Mouse (Mus musculus): ENCODE measurements around the gene Oxa1l.
"Not testable (repeated sequence)": the region's sequence is repeated elsewhere in the genome, so short reads cannot be mapped to it uniquely, and the experiment has no call there.

Oxa1l gene

DNA sequence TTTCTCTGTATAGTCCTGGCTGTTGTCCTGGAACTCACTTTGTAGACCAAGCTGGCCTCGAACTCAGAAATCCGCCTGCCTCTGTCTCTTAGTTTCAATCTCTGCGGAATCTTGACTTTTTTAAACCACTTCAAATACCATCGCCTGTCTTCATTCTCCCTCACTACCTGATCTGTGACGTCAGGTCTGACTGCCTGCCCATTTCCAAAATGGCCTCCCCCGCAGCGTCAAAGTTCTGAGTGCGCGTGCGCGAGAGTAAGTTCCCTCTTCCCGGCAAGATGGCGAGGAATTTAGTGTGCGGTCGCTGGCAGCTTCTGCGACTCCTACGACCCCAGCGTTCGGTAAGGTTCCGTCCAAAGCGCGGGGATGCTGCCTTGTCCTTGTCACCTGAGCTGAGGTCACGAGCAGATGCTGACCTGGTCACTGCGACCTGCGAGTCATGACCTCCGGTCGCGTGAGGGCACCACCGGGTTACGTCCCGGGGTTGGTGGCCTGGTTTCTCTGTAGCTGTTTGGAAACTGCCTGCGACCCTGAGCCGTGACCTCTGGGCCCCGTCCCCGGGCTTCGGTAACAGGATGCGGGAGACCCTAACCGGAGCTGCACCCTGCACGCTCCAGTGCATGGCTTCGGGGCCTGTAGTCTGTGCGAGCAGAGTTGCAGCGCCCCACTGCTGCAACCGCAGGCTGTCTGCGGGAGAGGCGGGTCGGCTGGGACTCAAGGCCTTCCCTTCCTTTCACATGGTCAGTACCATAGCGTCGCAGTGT, at the start of gene Oxa1l:
TSS of gene Oxa1l (plus strand) at position 258 of the 764 bp plus-strand sequence.
- DNase-seq = peak; percentile 97

DNA sequence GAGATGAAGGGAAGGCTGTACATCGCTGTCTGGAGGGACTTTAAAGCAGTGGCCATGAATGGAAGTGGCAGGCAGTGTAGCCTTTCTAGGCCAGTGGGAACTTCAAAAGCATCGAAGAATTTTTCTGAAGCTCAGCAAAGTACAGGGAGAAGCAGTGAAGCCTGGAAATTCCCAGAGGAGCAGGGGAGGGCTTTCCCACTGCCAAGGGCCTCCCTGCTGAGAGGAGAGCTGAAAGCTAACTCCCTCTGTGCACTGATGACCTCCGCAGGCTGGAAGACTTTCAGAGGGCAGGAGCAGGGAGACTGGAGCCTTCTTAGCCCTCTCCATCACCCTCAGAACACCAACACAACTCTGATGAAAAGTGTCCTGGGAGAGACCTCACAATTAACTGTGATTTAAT, 48.9 kb upstream of the Oxa1l start:
- peak; percentile 11 for DNase-seq

GRCm38 (mm10) chr14:54321556-54322376, 38.9 kb upstream of the Oxa1l start:
- no peak for DNase-seq

DNA sequence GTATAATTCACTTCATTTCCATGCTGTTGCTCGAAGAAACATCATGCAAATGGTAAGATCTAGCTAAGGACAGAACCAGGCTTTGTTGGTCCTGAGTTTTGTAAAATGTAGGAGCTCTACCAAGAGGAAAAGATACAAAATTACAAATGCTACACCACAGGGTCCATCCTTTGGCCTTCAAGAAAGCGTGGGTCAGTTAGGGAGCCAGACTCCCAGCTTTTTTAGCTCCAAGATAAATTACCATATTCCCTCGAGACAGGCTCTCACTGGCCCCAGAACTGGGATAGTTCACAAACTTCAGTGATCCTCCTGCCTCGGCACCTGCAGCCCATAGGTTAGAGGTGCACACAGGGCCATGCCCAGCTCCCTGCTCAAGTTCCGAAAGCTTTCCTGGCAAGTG, 36.1 kb upstream of the Oxa1l start:
- DNase-seq = no peak

DNA sequence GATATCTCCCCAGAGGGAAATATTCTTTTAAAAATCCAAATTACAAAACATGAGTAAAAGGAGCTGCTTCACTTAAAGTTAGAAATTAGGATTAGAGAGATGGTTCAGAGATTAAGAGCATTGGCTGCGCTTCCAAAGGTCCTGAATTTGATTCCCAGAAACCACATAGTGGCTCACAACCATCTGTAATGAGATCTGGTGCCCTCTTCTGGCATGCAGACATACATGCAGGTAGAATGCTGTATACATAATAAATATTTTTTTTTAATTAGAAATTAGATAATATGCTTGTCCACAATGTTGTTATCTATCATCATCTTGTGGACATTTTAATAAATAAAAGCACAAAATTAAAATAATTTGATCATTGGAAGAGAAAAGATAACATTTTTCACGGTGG, 32.1 kb upstream of the Oxa1l start:
- DNase-seq = no peak

GRCm38 (mm10) chr14:54329201-54329600, 31.4 kb upstream of the Oxa1l start:
- DNase-seq = no peak

- no peak for DNase-seq
These were observed 29.5 kb upstream of the Oxa1l start for GRCm38 (mm10) chr14:54331178-54331577.

DNA sequence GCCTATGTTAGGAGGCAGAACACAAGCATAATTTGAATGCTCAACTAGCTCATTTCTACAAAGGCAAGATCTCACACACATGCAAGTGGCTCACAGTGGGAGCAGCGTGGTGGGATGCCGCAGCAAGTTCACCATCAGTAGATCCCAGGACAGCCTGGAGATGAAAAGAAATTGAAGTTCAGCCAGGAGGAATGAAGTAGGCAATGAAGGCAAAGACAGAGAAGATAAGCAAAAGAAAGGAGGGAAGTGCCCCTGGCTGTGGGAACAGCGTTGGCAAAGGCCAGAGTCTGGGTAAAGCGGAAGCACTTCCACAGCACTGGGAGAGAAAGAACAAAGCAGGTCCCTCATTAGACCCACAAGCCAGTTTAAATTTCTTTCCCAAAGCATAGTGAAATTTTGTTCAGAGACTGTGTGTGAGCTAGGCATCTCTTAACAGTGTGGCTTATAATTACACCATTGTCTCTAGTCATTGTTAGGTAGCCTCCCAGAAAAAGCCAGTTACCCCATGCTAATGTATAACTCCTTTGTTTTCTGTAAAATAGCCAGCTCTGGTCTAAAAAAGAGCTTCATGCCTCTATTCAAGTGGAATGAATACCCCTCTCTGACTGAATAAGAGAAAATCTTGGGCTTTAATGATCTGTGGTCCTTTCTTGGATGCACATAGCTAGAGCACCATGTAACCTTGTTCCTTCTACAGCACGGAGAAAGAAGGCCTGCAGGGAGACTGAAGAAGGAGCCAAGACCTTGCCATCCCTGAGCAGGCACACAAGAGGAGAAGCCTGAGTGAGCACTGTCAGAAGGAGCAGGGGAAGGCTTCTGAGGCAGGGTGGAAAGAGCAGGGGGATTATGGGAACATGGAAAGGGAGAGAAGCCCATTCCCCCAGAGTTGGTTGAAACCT, 28.2 kb upstream of the Oxa1l start:
- no peak for DNase-seq

DNA sequence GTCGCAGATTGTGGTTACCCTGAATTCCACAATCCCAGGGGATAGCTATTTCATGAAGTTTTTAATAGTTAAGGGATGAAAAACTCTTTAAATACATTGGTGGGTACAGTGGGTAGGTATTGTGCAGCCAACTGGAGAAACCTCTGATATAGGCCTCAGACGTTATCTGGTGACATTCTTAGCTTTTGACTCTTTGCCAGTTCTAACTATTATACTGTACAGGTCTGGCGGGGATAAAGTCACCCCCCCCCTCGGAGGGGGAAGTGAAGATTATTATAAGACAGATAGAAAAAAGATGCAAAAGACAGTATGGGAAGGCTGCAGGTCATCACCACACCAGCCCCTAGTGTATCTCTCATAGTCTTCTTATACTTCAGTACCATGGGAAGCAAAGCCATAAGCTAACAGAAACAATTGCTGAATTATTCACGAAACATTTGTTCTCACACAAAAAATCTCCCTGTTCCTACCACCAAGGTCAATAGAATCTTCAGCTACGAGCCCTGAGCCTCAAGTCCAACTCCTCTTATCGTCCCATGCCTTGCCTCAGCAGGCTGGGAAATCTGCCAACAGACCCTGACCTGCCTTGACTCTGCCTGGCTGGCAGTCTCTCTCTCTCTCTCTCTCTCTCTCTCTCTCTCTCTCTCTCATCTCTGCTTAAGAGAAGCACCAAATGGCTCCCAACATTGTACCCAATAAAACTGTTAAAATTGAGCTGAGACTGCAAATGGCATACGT, 27.0 kb upstream of the Oxa1l start:
- DNase-seq = peak; percentile 63

DNA sequence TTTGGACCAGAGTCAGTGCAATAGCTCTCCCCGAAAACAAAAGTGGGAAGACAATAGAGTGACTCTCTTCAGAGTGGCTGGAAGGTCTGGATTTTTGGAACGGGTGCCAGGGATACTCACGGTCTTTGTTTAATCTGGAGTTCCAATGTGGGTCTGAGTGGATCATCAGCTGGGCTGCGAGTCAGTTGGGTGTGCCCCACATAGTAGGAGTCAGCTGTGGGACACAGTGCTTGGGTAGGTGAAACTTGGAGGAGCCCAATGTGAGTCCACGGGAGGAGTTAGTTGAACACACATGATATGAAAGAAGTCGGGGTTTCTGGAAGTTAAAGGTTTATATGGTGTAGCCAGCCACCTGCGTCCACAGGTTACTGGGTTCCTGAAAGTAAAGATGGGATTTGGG, 19.8 kb upstream of the Oxa1l start:
- no peak for DNase-seq

DNA sequence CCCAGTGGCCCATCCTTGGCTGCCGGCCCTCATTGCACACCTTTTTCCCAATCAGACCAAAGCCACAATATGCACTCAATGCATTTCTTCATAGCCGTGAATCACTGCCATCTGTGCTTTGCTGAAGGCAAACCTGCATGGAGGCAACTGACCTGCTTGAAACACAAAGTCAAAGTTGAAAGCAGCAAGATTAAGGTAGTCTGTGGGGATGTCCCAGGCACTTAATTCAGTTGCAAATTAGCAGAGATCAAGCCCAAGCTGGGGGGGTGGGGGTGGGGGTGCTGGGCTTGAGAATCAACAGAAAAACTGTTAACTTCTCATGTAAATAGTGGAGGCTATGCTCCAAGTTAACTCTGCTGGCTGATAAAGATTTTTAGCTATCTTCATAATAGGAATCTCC, 18.8 kb upstream of the Oxa1l start:
- DNase-seq = not testable (repeated sequence)

DNA sequence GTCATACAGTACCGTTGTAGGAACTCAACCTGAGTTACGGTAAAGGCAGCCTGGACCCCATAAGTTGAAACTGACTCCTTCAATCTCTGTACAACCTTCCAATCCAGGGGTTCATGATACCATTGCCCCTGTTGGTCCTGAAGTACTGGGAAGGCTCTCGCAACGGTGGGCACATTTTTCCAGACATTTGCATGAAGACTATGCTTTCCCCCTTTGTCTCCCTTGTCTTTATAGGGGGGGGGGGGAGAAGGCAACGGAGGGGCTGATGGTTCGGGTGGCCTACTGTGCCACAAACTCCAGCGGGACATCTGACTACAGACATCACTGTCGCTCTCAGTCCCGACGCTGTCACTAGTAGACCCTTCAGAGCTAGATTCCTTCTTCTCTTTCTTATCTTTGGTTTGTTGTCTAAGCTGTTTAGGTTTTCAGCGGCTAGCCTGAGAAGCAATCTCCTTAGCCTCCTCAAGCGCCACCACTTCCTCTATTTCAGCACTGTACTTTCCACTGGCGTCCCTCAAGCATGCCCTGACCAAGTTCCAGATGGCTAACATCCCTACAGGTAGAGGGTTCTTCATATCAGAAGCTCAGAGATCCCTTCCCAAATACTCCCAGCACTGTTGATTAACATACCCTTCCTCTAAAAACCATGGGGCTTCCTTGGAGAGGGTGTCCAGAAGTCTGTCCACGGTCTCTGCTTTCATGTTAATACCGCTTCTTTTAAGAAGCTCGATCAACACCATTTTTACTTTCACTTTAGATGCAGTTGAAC, 9.7 kb upstream of the Oxa1l start:
- DNase-seq = not testable (repeated sequence)

DNA sequence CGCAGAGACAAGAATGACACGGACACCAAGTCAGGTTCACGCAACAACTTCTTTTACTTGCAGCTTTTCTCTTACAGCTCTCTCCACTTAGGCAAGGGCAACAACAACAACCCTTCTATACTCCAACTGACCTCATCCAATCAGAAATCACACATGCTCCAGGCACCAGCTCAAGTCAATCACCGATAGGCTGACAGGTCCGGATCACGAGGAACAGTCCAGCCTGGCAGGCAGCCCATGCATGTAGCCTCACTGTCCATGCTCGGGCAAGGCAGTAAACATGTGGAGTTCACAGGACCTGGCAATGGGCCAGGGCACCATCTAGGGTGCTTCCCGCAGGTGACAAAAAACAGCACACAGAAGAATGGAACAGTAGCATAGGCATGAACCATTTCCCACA, 8.3 kb upstream of the Oxa1l start:
- no peak for DNase-seq

- DNase-seq = no peak
These were observed 6.2 kb upstream of the Oxa1l start for GRCm38 (mm10) chr14:54354406-54354805.

DNA sequence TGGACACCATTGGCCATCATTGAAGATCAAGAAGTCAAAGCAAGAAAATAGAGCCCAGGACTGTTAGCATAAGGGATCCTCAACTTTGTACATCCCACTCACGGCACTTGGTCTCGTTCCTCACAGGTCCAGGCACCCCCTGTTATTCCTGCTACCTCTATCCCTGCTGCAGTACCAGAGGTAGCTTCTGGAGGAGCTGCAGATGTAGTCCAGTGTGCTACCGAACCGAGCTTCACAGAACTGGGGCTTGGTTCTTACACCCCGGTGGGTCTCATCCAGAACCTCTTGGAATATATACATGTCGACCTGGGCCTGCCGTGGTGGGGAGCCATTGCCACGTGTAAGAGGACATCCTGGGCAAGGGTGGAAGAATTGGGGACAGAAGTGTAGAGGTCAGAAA, 2.5 kb downstream of the Oxa1l start:
- no peak for DNase-seq

GRCm38 (mm10) chr14:54365026-54365645, 4.5 kb downstream of the Oxa1l start:
- no peak for DNase-seq

DNA sequence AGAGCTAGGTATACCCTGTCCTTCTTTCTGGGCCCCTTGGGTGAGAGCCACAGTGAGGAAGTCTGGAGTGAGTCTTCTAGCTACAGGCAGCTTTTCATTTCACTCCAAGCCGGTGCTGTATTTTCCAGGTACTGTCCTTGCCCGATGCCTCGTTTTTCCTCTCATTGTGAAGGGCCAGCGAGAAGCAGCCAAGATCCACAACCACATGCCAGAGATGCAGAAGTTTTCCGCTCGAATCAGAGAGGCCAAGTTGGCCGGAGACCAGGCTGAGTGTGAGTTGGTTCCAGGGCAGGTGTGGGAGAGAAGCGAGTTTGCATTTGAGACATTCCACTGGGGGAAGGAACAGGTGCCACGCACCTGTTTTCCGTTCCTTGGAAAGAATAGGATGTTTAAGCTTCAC, 5.9 kb downstream of the Oxa1l start:
- DNase-seq = no peak

DNA sequence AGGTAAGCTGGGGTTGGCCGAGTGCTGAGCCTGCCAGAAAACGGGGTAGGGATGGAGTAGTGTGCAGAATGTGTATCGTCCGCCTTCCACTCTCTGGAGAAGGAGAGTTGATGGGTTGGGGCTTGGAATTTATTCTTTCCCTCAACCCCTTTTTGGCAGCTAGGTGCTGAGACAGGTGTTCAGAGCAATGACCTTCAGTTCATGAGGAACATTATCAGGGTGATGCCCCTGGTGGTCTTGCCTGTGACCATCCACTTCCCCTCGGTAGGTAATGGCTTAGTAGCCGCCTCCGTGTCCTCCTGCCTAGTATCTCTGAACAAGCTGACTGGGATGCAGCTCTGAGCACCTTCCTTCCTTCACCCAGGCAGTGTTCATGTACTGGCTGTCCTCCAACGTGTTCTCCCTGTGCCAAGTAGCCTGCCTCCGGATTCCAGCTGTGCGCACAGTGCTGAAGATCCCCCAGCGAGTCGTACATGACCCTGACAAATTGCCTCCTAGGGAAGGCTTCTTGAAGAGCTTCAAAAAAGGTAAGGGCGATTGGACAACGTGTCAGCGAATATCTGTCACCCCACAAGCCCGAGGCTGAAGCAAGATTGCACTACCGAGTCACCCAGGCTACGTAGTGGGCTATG, 6.9 kb downstream of the Oxa1l start:
- no peak for DNase-seq

DNA sequence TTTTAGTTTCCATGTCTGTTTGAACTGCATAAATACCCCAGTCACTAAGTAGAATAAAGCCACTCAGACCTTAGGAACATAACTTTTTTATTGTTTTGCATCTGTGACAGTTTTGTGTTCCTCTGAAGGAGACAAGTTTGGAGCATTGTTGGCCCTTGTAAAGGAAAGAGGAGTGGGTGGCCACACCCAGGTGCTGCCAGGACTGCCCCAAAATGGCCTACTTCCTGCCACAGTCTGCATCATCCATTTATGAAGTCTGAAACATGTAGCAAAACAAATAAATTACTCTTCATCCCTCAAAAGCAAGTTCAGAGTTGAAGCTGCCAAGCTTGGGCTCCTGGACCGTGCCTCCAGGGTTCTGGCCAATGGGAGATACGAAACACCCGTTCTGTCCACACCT, 8.7 kb downstream of the Oxa1l start:
- no peak for DNase-seq

GRCm38 (mm10) chr14:54370595-54370994, 10.0 kb downstream of the Oxa1l start:
- DNase-seq = no peak

DNA sequence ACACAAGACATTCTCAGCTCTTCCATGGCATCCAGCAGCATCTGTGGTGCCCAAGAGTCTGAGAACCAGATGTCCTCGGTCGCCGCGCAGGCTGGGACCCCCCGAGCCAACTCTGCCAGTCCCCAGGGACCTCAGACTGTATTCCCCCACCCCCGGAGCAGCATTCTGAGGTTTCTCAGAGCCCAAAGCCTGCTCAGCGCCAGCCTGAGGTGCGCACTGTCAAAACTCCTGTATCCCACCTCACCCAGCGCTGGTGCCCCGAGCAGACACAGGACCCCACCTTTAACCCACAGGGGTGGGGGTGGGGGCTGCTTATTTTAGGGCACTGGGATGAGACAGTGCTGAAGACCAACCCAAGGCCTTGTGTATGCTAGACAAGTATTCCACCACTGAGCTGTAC, 10.8 kb downstream of the Oxa1l start:
- DNase-seq = no peak
